In genomic region chr15:89428821-89429351, GRCm38 (mm10) we compare ENCODE assay signal across 8 mouse cellular contexts. TPM values are rescaled to one million over a fixed set of nuclear protein-coding genes. Genes with fewer than 3 reads are reported as not detected.
DNase-seq lines count a peak whose midpoint lies in the region; ATAC-seq and TF ChIP-seq lines count a peak whose summit lies in the region.

No protein-coding gene starts in this region.

- in situ Hi-C loops in ES-E14 (cut with MboI; ENCODE audit: low sequenced_read_pairs in 2 of 2, unreplicated experiment in 2 of 2): no loop called here

- no peaks in the 10 kb centered on the region for H3K9me3 ChIP-seq in heart, embryonic 13.5 days
- no peaks in the 10 kb centered on the region for H3K9me3 ChIP-seq in ES-E14 (ENCODE audit: control insufficient read depth, insufficient read depth, low read depth, low read length)
- no peaks in the 10 kb centered on the region for H3K9me3 ChIP-seq in forebrain, embryonic 15.5 days
- no peaks in the 10 kb centered on the region for H3K9me3 ChIP-seq in liver, postnatal 0 days (ENCODE audit: low read length)

- peaks cover 54% of the 10 kb centered on the region for H3K4me1 ChIP-seq in heart, embryonic 13.5 days
- peaks cover 2 to 12% of the 10 kb centered on the region in 2 experiments; a peak in 3 of 4 replicates for H3K4me1 ChIP-seq in ES-E14 (ENCODE audit: control insufficient read depth in 2 of 2, insufficient read depth in 2 of 2, low read length in 2 of 2, poor library complexity in 1 of 2)
- H3K4me1 ChIP-seq in forebrain, embryonic 15.5 days: peaks cover 22% of the 10 kb centered on the region
- peaks cover 15% of the 10 kb centered on the region for H3K4me1 ChIP-seq in liver, postnatal 0 days (ENCODE audit: insufficient read depth)

- no peaks in the 10 kb centered on the region for H3K27me3 ChIP-seq in heart, embryonic 13.5 days (replicated peaks)
- no peaks in the 10 kb centered on the region for H3K27me3 ChIP-seq in forebrain, embryonic 15.5 days
- no peaks in the 10 kb centered on the region for H3K27me3 ChIP-seq in liver, postnatal 0 days (ENCODE audit: insufficient read depth, low read length)

- DNase-seq in heart, postnatal 25 days (ENCODE audit: low spot score): no peak
- no peak for DNase-seq in ES-E14 (ENCODE audit: low read depth, low spot score)
- no peak for DNase-seq in liver, postnatal 0 days
- no peak for DNase-seq in right cerebral cortex, postnatal 10 days (ENCODE audit: low spot score in 2 of 2)
- no peak for DNase-seq in gastrocnemius, postnatal 36 days

- WGBS in heart, embryonic 13.5 days: 4% methylated on average over 22 of the region's 22 CpGs
- 3% methylated on average over 22 of the region's 22 CpGs for WGBS in forebrain, embryonic 15.5 days
- 11% methylated on average over 20 of the region's 22 CpGs for WGBS in liver, postnatal 0 days (ENCODE audit: insufficient replicate concordance)

- H3K36me3 ChIP-seq in heart, embryonic 13.5 days: peaks cover 32% of the 10 kb centered on the region
- peaks cover 10% of the 10 kb centered on the region; the same call in 1 of the 2 replicates for H3K36me3 ChIP-seq in ES-E14 (ENCODE audit: control insufficient read depth, insufficient read depth, low read length, poor library complexity, severe bottlenecking)
- H3K36me3 ChIP-seq in forebrain, embryonic 15.5 days: peaks cover 21% of the 10 kb centered on the region; the same call in 1 of the 2 replicates
- peaks cover 19% of the 10 kb centered on the region for H3K36me3 ChIP-seq in liver, postnatal 0 days (replicated peaks; ENCODE audit: insufficient read depth, low read length)

- peak overlapping the region; percentile 87 for H3K9ac ChIP-seq in heart, embryonic 13.5 days
- peak overlapping the region; percentile 75 for H3K9ac ChIP-seq in ES-E14 (ENCODE audit: insufficient read depth, low read depth, low read length, poor library complexity, severe bottlenecking)
- peak overlapping the region; percentile 79 for H3K9ac ChIP-seq in forebrain, embryonic 15.5 days (replicated peaks)
- H3K9ac ChIP-seq in liver, postnatal 0 days (replicated peaks): peak overlapping the region; percentile 97

- H3K4me3 ChIP-seq in heart, embryonic 13.5 days: peak overlapping the region; percentile 78
- H3K4me3 ChIP-seq in ES-E14 (ENCODE audit: insufficient read depth in 1 of 2, low read depth in 1 of 2, low read length in 2 of 2, poor library complexity in 1 of 2, severe bottlenecking in 1 of 2): peak overlapping the region; percentile 79 to 88
- peak overlapping the region; percentile 81 for H3K4me3 ChIP-seq in forebrain, embryonic 15.5 days
- H3K4me3 ChIP-seq in liver, postnatal 0 days (ENCODE audit: low read depth, low read length): peak overlapping the region; percentile 92

- intact Hi-C loops in heart, postnatal 25 days (cut with DNase I): loop anchor here (2.0 kb wide), 1 partner anchor 52 kb away; the partner anchor contains the start of gene Tymp
- intact Hi-C loops in gastrocnemius, postnatal 36 days (cut with DNase I): loop anchor here (5.0 kb wide), 1 partner anchor 57 kb away; the partner anchor contains the start of gene Sco2

- peak overlapping the region; percentile 98 for H3K27ac ChIP-seq in heart, embryonic 13.5 days (replicated peaks)
- peak overlapping the region; percentile 26; the same call in 1 of the 2 replicates for H3K27ac ChIP-seq in ES-E14 (ENCODE audit: insufficient read depth, low read depth, low read length, poor library complexity, severe bottlenecking)
- H3K27ac ChIP-seq in forebrain, embryonic 15.5 days (replicated peaks): peak overlapping the region; percentile 97
- peak overlapping the region; percentile 100 for H3K27ac ChIP-seq in liver, postnatal 0 days (ENCODE audit: low read depth)

- peak overlapping the region; percentile 93 for H3K4me2 ChIP-seq in heart, embryonic 13.5 days
- peak overlapping the region; percentile 79 for H3K4me2 ChIP-seq in forebrain, embryonic 15.5 days (replicated peaks)
- H3K4me2 ChIP-seq in liver, postnatal 0 days (ENCODE audit: low read depth, low read length): peak overlapping the region; percentile 97

- ATAC-seq in heart, embryonic 13.5 days (ENCODE audit: extremely low read depth, insufficient number of reproducible peaks, low FRiP score, low TSS enrichment): 0 out of 2 replicates have a peak, but pooled peaks have one; percentile 15
- ATAC-seq in forebrain, embryonic 15.5 days (replicated peaks): peak; percentile 63
- no peak for ATAC-seq in liver, postnatal 0 days
- ATAC-seq in erythroid progenitor cell, adult 5-6 weeks (replicated peaks; ENCODE audit: low FRiP score, poor library complexity, severe bottlenecking): no peak

- no peak for TF ChIP-seq EP300 in liver, postnatal 0 days (IDR thresholded peaks at IDR 0.05; ENCODE audit: low read depth)

- no peak for TF ChIP-seq CTCF in liver, postnatal 0 days (IDR thresholded peaks at IDR 0.05; ENCODE audit: low read depth)

TF ChIP-seq in ES-E14, 5 proteins besides CTCF, POLR2A, EP300 and RAD21:
- TF ChIP-seq CHD2 (IDR thresholded peaks at IDR 0.05; ENCODE audit: low read depth, low read length) (no peak), MAFK (IDR thresholded peaks at IDR 0.05; ENCODE audit: insufficient read depth, low read depth, low read length) (no peak), ZC3H11A (IDR thresholded peaks at IDR 0.05; ENCODE audit: borderline replicate concordance, low read depth, low read length) (no peak), HCFC1 (IDR thresholded peaks at IDR 0.05; ENCODE audit: borderline replicate concordance, insufficient read depth, low read length) (no peak), ZNF384 (IDR thresholded peaks at IDR 0.05; ENCODE audit: low read depth, low read length) (no peak)

RNA-seq across cellular contexts. Expression of gene C730034F03Rik, which starts 0.5 kb away (rescaled TPM):
- polyA plus RNA-seq in heart, embryonic 13.5 days (2015; fragmentation: Nextera tagmentation; extraction: Ambion mirVana): 2.4 and 3.0 TPM in 2 replicates
- total RNA-seq in heart, postnatal 25 days (2021): 1 to 10 TPM; 1.5 TPM
- total RNA-seq in ES-E14 (2012; rRNA removed): 1.5 and 2.0 TPM in 2 replicates
- polyA plus RNA-seq in forebrain, embryonic 15.5 days (2015; fragmentation: Nextera tagmentation; extraction: Ambion mirVana): 5.5 and 6.4 TPM in 2 replicates
- 0.64 and 1.5 TPM in 2 replicates for polyA plus RNA-seq in liver, postnatal 0 days (2015; fragmentation: Nextera tagmentation; extraction: Ambion mirVana)
- 2.5 and 7.2 TPM in 2 replicates for total RNA-seq in erythroid progenitor cell, adult 5-6 weeks (2015; ENCODE audit: low replicate concordance)
- total RNA-seq in erythroid progenitor cell, adult 5-6 weeks (2017; ENCODE audit: low replicate concordance): 6.0 TPM in 1 of 2 replicates, not detected in the other
- under 1 TPM; 0.20 to 0.47 TPM for total RNA-seq in gastrocnemius, postnatal 36 days (2021)

RNA-seq across cellular contexts. Expression of gene Gm44502, which starts 0.6 kb away (rescaled TPM):
- polyA plus RNA-seq in heart, embryonic 13.5 days (2015; fragmentation: Nextera tagmentation; extraction: Ambion mirVana): 0.53 and 0.90 TPM in 2 replicates
- total RNA-seq in heart, postnatal 25 days (2021): 10 to 100 TPM; 14.5 to 16.4 TPM
- 0.36 TPM in 1 of 2 replicates, not detected in the other for total RNA-seq in ES-E14 (2012; rRNA removed)
- polyA plus RNA-seq in forebrain, embryonic 15.5 days (2015; fragmentation: Nextera tagmentation; extraction: Ambion mirVana): 0.29 TPM in 1 of 2 replicates, not detected in the other
- not detected in 2 replicates for polyA plus RNA-seq in liver, postnatal 0 days (2015; fragmentation: Nextera tagmentation; extraction: Ambion mirVana)
- 3.4 TPM in 1 of 2 replicates, not detected in the other for total RNA-seq in erythroid progenitor cell, adult 5-6 weeks (2015; ENCODE audit: low replicate concordance)
- total RNA-seq in erythroid progenitor cell, adult 5-6 weeks (2017; ENCODE audit: low replicate concordance): 0.51 TPM in 1 of 2 replicates, not detected in the other
- total RNA-seq in gastrocnemius, postnatal 36 days (2021): 1 to 10 TPM in 1 of 2 experiments, not detected in 1; 1.5 TPM

RNA-seq across cellular contexts. Expression of gene Chkb, which starts 0.8 kb away (rescaled TPM):
- 65.1 and 71.5 TPM in 2 replicates for polyA plus RNA-seq in heart, embryonic 13.5 days (2015; fragmentation: Nextera tagmentation; extraction: Ambion mirVana)
- 10 to 100 TPM; 40.6 to 44.9 TPM for total RNA-seq in heart, postnatal 25 days (2021)
- total RNA-seq in ES-E14 (2012; rRNA removed): 29.0 and 42.6 TPM in 2 replicates
- 70.5 and 75.8 TPM in 2 replicates for polyA plus RNA-seq in forebrain, embryonic 15.5 days (2015; fragmentation: Nextera tagmentation; extraction: Ambion mirVana)
- 42.7 and 44.3 TPM in 2 replicates for polyA plus RNA-seq in liver, postnatal 0 days (2015; fragmentation: Nextera tagmentation; extraction: Ambion mirVana)
- total RNA-seq in erythroid progenitor cell, adult 5-6 weeks (2015; ENCODE audit: low replicate concordance): 101 and 115 TPM in 2 replicates
- total RNA-seq in erythroid progenitor cell, adult 5-6 weeks (2017; ENCODE audit: low replicate concordance): 44.9 and 46.9 TPM in 2 replicates
- total RNA-seq in gastrocnemius, postnatal 36 days (2021): 10 to 100 TPM; 20.8 to 30.0 TPM

RNA-seq across cellular contexts. Expression of gene Cpt1b, which starts 3.2 kb away (rescaled TPM):
- polyA plus RNA-seq in heart, embryonic 13.5 days (2015; fragmentation: Nextera tagmentation; extraction: Ambion mirVana): 139 and 147 TPM in 2 replicates
- total RNA-seq in heart, postnatal 25 days (2021): 100 to 1,000 TPM; 512 to 569 TPM
- 2.7 and 5.9 TPM in 2 replicates for total RNA-seq in ES-E14 (2012; rRNA removed)
- polyA plus RNA-seq in forebrain, embryonic 15.5 days (2015; fragmentation: Nextera tagmentation; extraction: Ambion mirVana): 0.52 and 0.95 TPM in 2 replicates
- polyA plus RNA-seq in liver, postnatal 0 days (2015; fragmentation: Nextera tagmentation; extraction: Ambion mirVana): 10.7 and 12.4 TPM in 2 replicates
- 6.1 TPM in 1 of 2 replicates, not detected in the other for total RNA-seq in erythroid progenitor cell, adult 5-6 weeks (2015; ENCODE audit: low replicate concordance)
- total RNA-seq in erythroid progenitor cell, adult 5-6 weeks (2017; ENCODE audit: low replicate concordance): 3.1 TPM in 1 of 2 replicates, not detected in the other
- total RNA-seq in gastrocnemius, postnatal 36 days (2021): 100 to 1,000 TPM; 255 to 278 TPM

RNA-seq across cellular contexts. Expression of gene Syce3, which starts 18.6 kb away (rescaled TPM):
- polyA plus RNA-seq in heart, embryonic 13.5 days (2015; fragmentation: Nextera tagmentation; extraction: Ambion mirVana): not detected in 2 replicates
- total RNA-seq in heart, postnatal 25 days (2021): not detected
- 4.5 and 12.4 TPM in 2 replicates for total RNA-seq in ES-E14 (2012; rRNA removed)
- polyA plus RNA-seq in forebrain, embryonic 15.5 days (2015; fragmentation: Nextera tagmentation; extraction: Ambion mirVana): not detected in 2 replicates
- not detected in 2 replicates for polyA plus RNA-seq in liver, postnatal 0 days (2015; fragmentation: Nextera tagmentation; extraction: Ambion mirVana)
- total RNA-seq in erythroid progenitor cell, adult 5-6 weeks (2015; ENCODE audit: low replicate concordance): not detected in 2 replicates
- total RNA-seq in erythroid progenitor cell, adult 5-6 weeks (2017; ENCODE audit: low replicate concordance): not detected in 2 replicates
- total RNA-seq in gastrocnemius, postnatal 36 days (2021): not detected

Comparison
In these comparisons a context has a peak if more than half of its experiments do, and no peak if none do; other contexts are left out.
1. ATAC-seq: peak in heart, embryonic 13.5 days (single experiment) and forebrain, embryonic 15.5 days (single experiment); none in liver, postnatal 0 days (single experiment) and erythroid progenitor cell, adult 5-6 weeks (single experiment).
2. H3K27ac ChIP-seq: peak in every context shown above with its lines; median percentile 100 in liver, postnatal 0 days; 98 in heart, embryonic 13.5 days; 97 in forebrain, embryonic 15.5 days; 26 in ES-E14.
3. Peak in every context shown above with its lines, with median percentiles within 50 percentile points of each other: H3K4me2 ChIP-seq, H3K4me3 ChIP-seq and H3K9ac ChIP-seq.